Mouse (Mus musculus): Measurements from ENCODE around the gene Prph. TPM values are rescaled to one million over a fixed set of nuclear protein-coding genes. Genes with fewer than 3 reads are reported as not detected.

The Prph gene
- total RNA-seq (2023), result not detected

GRCm38 (mm10) chr15:99055040-99055439 is at the start of gene Prph:
Prph (plus strand) TSS chr15:99055174.

GRCm38 (mm10) chr15:99029619-99030584 is 25.1 kb upstream of the Prph start, which contains the start of gene Tuba1c:
Tuba1c (plus strand) TSS chr15:99029891.

GRCm38 (mm10) chr15:99074019-99074599 is 19.1 kb downstream of the Prph start, which contains the start of gene Troap:
Troap (plus strand) TSS chr15:99074575.

GRCm38 (mm10) chr15:99087253-99088075 is 32.5 kb downstream of the Prph start, which contains the start of gene C1ql4:
C1ql4 (minus strand) TSS chr15:99087817.

GRCm38 (mm10) chr15:99092870-99093269 is 37.9 kb downstream of the Prph start, which contains the start of gene Dnajc22:
Dnajc22 (plus strand) TSS chr15:99093170.

Other genes starting within 250 kb of the Prph start
- gene Ddn, start 245.7 kb upstream of the Prph start, total RNA-seq (2023), result 0.23 TPM
- 122 TPM for gene Prkag1, start 223.7 kb upstream of the Prph start, total RNA-seq (2023)
- 276 TPM for gene Kmt2d, start 184.0 kb upstream of the Prph start, total RNA-seq (2023)
- gene Rhebl1, start 160.6 kb upstream of the Prph start, total RNA-seq (2023), result 24.9 TPM
- not detected for gene Dhh, start 156.6 kb upstream of the Prph start, total RNA-seq (2023)
- 388 TPM for gene Lmbr1l, start 136.9 kb upstream of the Prph start, total RNA-seq (2023)
- 217 TPM for gene Tuba1b, start 120.6 kb upstream of the Prph start, total RNA-seq (2023)
- not detected for gene Gm49450, start 101.6 kb upstream of the Prph start, total RNA-seq (2023)
- 261 TPM for gene Tuba1a, start 101.5 kb upstream of the Prph start, total RNA-seq (2023)
- gene Tuba1c, start 25.3 kb upstream of the Prph start, total RNA-seq (2023), result 64.0 TPM
- 2.3 TPM for gene Troap, start 19.4 kb downstream of the Prph start, total RNA-seq (2023)
- not detected for gene C1ql4, start 32.6 kb downstream of the Prph start, total RNA-seq (2023)
- not detected for gene Dnajc22, start 38.0 kb downstream of the Prph start, total RNA-seq (2023)
- not detected for gene Spats2, start 70.7 kb downstream of the Prph start, total RNA-seq (2023)
- 3.3 TPM for gene Kcnh3, start 169.7 kb downstream of the Prph start, total RNA-seq (2023)
- gene Mcrs1, start 196.8 kb downstream of the Prph start, total RNA-seq (2023), result 131 TPM
- 16.4 TPM for gene Prpf40b, start 239.9 kb downstream of the Prph start, total RNA-seq (2023)
- not detected for gene Fam186b, start 240.7 kb downstream of the Prph start, total RNA-seq (2023)

All from CD4-positive naive resting alpha-beta T cell, adult 76 days (primary cell).